Mouse (Mus musculus) megakaryocyte, adult 5-6 weeks (primary cell): Measurements from ENCODE around the gene Wnt11. TPM values are rescaled to one million over a fixed set of nuclear protein-coding genes. Genes with fewer than 3 reads are reported as not detected.

Source experiments
- ATAC-seq: 2 replicates; pipeline ENCODE4 v1.8.0; 2016; ENCODE audit warnings: mild to moderate bottlenecking, inconsistent platforms; ENCODE audit not compliant: poor library complexity, severe bottlenecking
- total RNA-seq, 2 experiments: library from RNA; stranded (forward) in 1 of 2; stranded (reverse) in 1 of 2; fragments of 153-499, 151-499 nt in 1 of 2; fragments of 221-1000, 200-1000 nt in 1 of 2; gene quantifications; 2 replicates each; pipeline versions ENCODE4 v1.2.3 to v1.2.4; 2015 to 2017

Wnt11 gene
- total RNA-seq (2015) (0.05 TPM in 1 of 2 replicates, not detected in the other), total RNA-seq (2017) (0.15 TPM in 1 of 2 replicates, not detected in the other)

DNA sequence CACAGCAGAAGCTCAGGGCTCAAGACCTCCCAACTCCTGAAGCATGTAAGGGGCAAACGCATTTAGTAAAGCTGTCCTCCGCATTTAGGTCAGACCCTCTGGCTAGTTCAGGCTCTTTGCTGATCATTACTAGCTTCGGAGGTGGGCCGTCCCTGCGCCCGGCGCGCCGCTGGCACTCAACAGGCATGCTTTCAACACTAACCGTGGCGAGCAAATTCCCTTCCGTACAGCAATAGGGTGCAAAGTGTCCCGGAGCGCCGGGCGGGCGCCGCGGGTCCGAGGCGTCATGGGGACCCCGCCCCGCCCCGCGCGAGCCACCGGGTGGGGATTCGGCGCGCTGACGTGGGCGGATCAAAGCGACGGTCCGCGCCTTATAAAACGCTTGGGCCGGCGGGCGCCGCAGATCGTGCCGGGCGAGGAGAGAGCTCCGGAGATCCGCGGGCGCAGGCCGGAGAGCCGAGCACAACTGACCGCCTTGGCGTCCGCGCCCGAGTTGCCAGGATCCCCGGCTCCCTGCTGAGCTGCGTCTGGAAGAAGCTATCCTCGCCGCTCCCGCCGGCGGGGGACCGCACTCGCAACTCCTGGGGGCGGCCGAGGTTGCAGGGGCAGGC, at the start of gene Wnt11:
TSS of gene Wnt11 (plus strand) at position 402 of the 611 bp plus-strand sequence.
- ATAC-seq, result no peak

DNA sequence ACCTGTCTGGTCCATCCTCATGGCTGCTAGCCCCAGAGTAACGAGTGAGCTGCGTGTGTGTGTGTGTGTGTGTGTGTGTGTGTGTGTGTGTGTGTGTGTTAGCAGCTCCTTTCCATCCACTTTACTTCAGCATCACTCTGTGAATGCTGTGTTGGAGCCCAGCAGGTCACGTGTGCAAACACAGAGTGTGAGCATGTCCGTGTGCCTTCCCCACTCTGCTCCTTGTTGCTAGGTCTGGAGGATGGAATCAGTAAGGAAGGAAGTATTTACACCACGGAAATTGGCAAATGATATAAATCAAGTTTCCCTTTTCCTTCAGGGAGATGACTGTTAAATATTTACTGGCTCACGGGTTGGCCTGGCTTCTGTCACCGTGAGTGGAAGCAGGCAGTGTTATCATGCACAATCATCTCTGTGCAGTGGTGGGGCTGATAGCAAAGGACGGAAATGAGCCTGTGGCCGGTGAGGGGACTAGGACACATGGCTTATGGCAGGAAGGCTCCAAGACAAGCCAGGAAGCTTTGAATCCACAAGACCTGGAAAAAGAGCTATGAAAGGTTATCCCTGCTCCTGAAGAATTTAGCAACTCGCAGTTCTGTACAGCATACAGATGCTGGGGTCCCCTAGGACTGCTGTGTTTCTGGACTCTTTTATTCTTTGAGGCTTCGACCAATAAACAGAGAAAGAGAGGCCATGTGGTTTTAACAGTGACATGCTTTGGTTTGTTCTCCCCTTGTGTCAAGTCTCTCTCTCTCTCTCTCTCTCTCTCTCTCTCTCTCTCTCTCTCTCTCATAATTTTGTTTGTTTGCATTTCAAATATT, 47.9 kb upstream of the Wnt11 start:
- peak; percentile 60 for ATAC-seq

DNA sequence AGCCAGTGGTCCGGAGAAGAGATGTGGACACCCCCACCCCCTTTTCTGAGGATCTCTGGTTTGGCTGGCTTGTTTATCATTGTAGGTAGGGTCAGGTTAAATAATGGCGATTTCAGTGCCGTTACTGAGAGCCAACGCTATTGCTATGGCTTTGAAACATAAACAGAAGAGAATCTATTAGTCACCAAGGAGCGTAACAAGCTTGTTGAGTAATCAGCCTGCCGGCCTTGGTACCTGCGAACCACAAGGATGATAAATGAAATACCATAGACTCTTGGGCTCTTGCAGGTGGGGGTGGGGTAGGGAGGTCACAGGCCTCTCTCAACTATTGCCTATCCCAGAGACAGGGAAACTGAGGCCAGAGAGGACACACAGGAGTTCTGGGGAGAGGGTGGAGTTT, 46.2 kb upstream of the Wnt11 start:
- no peak for ATAC-seq

DNA sequence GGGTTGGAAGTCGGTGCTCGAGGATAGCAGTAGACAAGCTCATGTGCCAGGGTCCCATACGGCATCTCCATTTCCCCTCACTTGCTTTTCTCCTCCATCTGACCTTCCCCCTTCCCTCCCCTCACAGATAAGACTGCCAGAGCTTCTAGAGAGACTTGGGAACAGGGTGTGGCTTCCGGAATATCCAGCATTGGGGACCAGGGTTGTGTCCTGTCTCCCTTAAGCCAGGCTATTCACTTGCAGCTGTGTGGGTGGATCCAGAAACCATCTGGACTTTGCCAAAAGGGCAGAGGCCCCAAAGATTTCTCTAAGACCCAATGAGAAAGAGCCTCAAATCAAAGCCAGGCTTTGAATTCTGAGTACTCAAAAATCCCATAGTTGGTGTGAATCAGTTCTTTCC, 45.8 kb upstream of the Wnt11 start:
- no peak for ATAC-seq

DNA sequence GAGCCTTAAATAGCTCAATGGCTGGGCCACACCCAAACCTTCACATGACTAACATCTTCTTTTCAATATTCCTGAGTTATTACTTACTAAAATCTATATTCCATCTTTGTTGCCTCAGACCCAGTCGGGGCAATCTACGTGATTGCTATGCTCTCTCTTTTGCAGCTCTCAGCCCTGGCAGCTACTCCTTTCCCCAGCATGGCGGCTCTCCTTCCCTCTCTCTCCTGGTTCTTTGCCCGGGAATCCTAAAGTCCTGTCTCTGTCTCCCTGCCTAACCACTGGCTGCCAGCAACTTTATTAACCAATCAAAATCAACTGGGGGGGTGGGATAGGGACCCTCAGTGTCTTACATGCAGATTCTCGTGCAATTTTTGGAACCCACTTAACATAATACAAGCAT, 43.0 kb upstream of the Wnt11 start:
- no peak for ATAC-seq

DNA sequence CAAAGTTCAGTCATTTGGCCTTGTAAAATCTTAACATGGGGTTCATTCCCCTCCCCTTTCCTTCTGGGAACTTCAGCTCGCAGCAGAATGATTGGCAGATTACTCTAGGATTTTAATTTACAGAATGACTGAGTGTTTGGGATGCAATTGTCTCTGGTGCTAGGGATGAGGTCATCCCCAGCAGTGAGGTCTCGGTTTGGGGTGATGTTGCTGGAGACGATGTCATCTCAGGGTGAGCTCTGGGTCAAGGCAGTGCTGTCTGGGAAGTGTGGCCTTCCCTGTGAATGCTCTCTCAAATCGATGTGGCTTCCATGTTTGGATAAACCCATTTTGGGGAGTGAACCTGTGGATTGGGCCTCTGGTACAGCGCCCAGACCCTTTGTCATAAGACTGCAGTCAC, 41.1 kb upstream of the Wnt11 start:
- ATAC-seq, result no peak

DNA sequence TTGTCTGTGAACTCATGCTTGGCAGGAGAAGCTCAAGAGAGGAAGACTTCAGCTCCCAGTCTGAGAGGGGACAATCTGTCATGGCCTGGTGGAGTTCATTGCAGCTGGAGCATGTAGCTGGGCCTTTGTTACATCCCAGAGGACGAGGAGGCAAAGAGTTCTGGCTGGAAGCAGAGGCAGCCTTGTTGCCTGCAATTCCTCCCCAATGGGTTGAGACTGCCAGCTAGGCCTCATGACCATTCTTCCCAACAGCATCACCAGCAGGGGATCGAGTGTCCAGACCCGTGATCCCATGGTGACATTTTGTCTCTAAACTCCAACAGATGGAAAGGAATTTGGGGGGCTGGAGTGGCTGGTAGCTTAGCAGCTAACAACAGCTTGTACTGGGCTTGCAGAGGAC, 40.5 kb upstream of the Wnt11 start:
- ATAC-seq, result no peak

DNA sequence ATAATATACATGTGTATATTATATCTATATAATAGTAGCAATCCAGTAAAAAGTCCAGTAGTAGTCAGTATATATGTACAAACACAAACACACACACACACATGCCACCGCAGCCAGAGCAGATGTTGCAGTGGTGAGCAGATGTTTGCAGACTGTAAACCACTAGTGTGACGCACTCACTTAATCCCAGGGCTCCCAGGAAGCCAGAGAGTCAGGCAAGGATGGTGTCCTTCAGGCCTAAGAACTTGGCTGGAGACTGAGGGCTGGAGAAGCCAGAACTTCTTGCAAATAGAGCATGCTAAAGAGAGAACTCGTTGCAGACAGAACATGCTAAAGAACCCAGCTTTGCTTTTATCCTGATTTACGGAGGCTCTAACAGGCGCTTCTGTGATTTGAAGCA, 39.3 kb upstream of the Wnt11 start:
- ATAC-seq, result no peak

DNA sequence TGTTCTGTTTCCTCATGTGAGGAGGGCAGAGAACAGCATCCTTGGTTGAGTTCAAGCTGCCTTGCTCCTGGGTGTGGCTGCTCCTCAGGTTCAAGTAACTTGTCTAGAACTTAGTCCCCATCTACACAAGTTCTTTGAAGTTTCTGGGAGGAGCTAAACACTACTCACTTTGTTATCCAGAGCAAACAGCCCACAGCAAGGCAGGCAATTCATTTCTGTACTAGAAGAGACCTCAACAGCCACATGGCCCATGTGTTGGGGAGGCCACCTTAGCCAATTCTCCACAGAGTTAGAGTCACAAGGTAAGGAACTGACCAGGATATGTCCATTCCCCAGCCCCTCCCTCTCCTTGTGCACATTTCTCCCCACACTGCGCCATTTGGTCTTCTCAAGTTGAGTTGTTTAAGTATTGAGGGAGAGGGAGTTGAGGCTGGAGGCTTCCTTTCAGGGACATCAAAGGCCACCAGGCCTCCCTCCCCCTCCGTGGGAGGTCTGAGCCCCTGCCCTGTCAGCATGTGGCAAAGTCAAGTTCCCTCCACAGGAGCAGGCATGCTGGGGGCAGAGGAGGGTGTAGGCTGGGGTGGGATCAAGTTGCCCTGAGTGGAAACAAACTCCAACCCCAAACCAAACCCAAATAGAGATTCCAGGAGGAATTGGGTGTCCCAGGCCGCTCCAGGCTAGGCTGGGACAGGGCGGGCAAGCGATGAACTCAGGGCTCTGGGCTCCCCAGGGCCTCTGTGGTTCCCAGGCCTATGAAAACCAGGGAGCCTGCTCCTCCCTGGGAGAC, 37.4 kb upstream of the Wnt11 start:
- ATAC-seq, result no peak

DNA sequence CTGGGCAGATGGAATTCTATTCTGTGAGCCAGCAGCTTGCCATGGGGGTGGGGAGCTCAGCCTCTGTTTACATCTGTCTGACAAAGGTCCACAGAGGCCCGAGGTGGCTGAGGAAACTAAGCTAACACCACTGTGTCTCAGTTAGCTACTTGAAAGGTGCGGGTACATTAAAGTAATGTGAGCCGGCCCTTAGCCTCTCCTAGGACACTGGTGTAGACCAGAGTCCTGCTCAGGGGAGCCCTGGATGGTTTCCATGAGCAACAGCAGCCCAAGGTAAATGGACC, 36.8 kb upstream of the Wnt11 start:
- ATAC-seq, result no peak

DNA sequence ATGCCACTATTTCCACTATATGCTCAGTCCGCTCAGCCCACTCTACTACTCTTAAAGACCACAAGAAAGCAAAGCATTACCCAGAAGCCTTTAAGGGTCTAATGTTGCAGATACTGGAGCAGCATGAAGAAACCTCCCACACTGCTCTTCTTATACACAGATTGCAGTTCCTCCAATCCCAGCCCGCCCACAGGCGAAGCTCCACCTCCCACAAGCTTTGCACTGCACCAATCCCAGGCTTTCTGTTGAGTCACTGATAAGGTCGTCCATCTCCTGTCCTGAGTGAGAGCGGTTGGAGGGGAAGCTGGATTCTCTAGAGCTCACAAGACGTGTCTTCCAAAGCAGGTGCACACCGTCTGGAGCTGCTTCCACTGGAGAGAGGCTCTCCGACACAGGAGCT, 34.5 kb upstream of the Wnt11 start:
- no peak for ATAC-seq

DNA sequence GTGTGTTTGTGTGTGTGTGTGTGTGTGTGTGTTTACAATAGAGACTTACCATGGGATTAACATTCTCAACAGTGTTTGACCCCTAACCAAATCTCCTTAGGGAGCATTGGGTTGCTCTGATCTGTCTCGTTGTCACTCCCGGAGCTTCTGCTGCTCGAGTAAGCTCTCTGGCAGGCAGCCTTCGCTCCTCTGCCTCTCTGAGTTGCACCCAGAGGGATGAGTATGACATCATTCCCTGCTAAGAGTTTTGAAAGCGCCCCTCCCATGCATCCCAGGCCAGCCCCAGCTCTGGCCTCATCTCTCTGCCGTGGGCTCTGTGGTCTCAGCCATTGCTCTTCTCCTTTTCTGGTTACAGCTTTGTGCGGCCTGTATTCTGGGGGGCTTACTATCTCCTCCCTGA, 33.8 kb upstream of the Wnt11 start:
- peak; percentile 33; the same call in 1 of the 2 replicates for ATAC-seq

DNA sequence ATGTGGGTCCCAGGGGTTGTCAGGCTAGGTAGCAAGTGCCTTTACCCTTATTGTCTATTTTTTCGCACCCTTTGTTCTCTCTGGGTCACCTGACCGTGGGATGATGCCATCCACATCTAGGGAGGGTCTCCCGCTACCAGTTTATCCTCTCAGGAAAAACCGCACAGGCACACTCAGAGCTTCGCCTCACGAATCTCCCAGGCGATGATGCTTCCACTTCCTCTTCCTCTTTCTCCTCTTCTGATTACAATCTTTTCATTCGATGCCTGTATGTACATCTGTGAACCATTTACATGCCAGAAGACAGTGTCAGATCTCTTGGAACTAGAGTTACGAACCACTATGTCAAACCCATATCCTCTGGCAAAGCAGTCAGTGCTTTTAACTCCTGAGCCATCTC, 31.7 kb upstream of the Wnt11 start:
- ATAC-seq, result peak; percentile 38; the same call in 1 of the 2 replicates

DNA sequence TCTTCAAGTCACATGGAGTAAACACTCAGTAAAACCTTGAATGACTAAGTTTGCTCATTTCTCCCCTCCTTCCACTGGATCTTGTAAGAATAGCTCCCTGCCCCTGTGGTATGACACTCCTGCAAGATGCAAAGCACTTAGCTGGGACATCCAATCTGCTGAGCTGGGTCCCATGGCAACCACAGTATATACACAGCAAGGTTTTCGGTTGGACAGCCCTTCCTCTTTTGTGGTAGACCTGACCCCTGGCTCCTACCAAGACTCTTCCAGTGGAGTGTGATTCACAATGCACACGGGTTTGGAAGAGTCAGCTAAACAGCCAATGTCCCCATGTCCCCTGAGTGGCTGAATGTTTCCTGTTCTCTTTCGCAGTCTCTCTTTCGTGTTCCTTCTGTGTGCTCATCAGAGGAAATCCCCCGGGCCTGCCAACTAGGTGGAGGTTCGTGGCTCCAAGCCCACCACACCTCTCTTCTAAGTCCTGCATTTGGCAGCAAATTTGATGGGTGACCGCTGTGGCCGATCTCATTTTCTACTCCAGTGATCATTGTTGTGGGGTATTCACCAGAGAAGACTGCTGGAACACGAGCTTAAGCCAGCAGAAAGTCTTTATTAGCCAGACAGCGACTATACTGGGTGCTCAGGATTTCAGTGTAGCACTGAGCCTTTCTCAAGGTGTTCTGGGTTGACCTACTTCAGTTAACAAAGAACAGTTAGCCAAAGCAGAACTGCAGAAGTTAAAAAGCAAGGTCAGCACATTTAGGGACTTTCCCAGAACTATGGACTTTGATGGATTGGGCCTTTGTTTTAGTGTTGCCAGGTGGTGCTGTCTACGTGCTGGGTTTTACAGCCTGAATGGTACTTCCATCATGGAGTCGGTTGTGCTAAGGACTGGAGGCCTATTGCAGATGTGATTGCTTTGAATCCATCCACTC, 29.8 kb upstream of the Wnt11 start:
- peak; percentile 73 for ATAC-seq

DNA sequence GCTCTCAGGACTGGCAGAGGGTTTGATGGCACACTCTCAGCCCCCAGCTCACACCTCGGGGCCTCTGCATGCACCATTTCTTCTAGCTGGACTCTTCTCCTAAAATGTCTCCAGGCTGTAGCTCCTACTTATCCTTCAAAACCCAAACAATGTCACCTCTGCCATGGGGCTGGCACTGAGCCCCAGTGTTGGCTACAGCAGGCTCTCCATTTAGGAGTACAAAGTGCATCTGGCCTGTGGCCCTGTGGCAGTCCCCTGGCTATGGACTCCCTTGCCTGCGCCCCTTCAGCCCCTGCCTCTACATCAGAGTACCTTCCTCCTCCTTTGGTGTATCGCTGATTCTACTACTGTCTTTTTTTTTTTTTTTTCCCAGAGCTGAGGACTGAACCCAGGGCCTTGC, 28.0 kb upstream of the Wnt11 start:
- ATAC-seq, result no peak

DNA sequence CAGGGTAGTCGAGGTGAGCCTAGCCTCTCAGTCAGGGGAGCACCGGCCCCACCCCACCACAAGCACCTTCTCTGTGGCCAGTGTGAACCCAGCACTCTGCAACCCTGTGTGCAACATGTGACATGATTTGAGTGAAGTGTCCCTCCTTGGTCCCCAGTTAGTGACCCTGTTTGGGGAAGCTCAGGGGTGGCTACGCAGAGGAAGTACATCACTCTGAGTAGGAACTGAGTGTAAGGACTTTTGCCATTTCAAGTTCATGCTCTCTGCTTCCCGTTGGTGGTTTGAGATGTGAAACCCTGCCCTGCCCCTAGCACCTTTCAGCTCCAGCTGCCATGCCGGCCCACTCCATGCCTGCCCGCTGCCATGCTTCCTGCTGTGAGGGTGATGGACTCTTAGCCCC, 25.5 kb upstream of the Wnt11 start:
- peak; percentile 82 for ATAC-seq

DNA sequence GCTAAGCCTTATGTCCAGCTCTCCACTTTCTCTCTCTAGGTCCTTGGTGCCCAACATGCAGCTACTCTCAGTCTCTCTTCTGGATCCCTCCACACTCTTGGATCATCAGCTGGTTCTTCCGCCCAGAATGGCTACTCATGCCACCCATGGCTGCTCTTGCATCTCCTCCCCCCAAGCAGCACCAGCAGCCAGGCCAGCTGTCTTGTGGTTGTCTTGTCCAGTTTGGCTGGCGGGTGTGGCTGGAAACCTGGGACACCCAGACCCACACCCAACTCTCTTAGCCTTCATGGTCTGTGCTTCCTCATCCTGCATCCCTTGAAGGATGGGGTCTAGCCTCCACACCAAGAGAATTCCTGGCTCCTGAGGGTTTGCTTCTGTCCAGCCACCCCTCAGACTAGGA, 24.3 kb upstream of the Wnt11 start:
- no peak for ATAC-seq

DNA sequence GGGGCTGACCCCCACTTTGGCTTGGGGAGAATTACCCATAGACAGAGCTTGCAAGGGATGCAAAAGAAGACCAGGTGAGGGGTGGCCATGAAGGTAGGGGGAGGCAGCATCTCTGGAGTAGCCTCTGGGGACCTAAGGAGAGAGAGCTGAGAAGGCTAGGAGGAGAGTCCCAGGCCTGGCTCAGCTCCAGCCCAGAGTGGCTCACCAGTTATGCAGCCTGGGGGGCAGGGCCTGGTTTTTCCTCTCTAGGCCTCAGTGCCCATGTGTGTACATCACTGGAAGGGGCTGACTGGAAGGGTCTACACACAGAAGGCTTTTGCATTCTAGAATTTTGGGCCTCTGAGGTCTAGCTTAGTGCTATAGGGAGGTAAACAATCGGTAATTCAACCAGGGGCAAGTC, 14.4 kb upstream of the Wnt11 start:
- ATAC-seq, result no peak

DNA sequence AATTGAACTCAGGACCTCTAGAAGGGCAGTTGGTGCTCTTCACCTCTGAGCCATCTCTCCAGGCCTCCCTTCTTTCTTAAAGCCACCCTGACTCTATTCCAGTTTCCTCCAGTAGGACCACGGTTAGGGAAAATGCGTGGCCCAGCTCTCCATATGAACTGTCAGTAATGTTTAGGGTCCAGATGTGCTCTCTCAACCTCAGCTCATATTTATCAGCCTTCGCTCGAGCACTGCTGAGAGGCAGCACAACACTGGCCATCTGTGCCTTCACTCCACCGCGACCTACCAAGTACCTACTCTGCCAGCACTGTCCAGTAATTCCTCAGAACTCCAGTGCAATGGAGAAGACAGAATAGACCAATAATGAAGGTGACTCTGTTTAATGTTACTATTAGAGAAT, 12.0 kb upstream of the Wnt11 start:
- ATAC-seq, result no peak

DNA sequence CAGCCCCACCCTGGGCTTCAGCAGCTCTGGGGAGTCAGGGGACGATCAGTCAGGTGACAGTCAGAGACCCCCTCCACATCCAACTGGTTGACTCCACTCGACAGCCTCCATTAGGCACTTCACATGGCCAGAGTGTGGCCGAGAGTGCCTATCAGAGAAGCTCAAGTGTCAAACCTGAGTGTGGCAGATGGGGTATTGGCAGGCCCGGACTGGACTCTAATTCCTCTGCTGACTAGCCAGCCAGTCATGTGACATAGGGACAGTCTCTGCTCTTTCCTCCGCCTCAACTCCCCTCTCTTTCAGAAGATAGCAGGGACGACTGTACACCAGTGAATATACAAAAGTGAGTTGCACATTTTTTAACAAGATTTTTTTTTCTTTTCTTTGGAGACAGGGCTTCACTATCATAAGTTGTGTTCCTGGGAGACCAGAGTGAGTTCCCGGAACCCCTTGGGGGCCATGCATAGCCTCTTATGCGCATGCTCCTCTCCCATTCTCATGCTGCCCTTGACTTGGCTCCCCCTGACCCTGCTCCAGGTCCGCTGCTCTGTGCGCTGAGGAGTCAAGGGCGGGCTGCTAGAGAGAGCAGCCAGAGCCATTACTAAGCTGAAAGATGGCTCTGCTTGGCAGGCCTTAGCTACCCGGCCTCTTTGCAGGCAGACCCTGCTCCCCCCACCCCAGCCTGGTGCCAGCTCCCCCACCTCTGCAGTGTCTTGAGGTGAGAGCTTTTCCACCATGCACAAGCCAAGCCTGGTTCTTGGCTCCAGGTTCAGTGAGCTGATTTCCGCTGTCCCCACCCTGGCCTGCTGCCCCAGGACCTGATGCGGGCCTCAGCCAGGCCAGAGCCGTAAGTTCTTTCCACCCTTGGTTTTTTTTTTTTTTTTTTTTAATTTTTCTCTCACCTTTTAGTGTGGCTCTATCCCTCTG, 10.8 kb upstream of the Wnt11 start:
- ATAC-seq, result no peak
